Mouse (Mus musculus): Measurements from ENCODE around the gene 1700022I11Rik.

The 1700022I11Rik gene

DNA sequence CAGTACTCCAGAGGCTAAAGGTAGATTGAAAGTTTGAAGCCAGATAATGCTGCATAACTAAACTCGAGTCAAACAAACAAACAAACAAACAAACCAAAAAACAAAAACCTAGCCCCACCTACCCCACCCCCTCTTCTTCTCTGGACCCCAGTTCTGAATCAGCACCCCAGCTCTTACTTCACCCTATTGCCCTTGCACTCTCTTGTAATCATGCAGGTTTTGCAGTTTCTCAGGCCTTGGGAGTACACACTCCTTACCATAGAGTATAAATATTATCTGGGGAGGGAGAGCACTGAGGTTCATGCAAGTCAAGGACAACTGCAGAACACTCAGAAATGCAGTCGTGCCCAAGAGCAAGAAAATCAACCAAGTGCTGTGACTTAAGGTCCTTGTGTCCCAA is 31.9 kb downstream of the 1700022I11Rik start:
- DNase-seq (ENCODE audit: low spot score): no peak

DNA sequence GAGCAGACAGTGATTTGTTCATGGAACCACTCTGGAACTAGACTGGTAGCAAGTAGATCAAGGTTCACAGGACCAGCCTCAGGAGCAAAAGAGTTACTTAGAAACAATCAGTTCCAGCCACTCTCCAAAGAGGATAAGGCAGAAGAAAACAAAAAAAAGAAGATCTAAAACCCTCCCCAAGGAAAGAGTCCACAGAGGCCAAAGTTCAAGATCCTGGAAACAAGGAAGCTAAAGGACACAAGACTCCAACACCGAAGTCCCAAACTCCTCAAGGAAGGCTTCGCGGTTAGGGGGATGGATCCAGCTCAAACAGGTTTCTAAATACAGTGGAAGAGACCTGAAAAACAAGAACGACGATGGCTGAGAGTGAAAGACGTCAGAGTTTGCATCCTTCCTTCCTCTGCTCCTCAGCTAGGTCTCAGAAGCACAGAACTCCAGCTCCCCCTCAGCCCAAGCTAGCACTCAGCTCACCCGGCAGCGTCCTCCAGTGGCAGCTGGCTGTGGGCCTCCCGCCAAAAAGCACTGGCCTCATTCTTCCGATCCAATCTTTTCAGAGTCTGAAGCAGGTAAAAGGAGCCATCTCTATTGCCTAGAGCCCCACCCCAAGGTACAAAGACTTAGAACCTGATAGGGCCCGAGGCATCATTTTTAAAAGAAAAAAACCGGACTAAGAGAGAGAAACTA is 33.5 kb downstream of the 1700022I11Rik start:
- DNase-seq (ENCODE audit: low spot score): no peak

DNA sequence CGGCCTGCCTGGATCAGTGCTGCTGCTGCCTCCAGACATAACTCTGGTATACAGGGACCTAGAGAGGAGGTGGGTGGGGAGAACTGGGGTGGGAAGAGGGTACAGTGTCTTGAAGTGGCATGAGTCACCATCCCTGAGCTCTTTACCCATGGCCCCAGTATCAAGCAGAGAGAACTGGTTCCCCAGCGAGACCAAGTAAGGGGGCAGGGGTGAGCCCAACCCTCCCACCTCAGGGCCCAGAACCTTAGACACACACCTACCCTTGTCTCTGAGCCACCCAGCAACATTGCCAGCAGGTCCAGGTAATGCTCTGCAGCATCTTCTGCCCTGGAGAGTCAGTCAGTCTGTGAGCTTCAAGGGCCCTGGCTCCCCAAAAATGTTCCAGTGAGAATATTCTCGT is 35.5 kb downstream of the 1700022I11Rik start:
- no peak for DNase-seq (ENCODE audit: low spot score)

DNA sequence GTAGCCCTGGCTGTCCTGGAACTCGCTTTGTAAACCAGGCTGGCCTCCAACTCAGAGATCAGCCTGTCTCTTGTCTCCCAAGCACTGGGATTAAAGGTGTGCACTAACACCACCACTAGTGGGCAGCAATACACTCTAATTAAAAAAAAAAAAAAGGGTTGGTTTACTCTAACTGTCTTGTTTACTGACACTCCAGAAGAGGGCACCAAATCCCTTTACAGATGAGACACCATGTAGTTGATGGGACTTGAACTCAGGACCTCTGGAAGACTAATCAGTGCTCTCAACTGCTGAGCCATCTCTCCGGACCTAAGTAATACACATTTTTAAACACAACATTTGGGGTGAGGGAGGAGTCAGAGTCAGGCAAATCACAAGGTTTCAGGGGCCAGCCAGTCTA is 36.4 kb downstream of the 1700022I11Rik start:
- DNase-seq (ENCODE audit: low spot score): no peak

DNA sequence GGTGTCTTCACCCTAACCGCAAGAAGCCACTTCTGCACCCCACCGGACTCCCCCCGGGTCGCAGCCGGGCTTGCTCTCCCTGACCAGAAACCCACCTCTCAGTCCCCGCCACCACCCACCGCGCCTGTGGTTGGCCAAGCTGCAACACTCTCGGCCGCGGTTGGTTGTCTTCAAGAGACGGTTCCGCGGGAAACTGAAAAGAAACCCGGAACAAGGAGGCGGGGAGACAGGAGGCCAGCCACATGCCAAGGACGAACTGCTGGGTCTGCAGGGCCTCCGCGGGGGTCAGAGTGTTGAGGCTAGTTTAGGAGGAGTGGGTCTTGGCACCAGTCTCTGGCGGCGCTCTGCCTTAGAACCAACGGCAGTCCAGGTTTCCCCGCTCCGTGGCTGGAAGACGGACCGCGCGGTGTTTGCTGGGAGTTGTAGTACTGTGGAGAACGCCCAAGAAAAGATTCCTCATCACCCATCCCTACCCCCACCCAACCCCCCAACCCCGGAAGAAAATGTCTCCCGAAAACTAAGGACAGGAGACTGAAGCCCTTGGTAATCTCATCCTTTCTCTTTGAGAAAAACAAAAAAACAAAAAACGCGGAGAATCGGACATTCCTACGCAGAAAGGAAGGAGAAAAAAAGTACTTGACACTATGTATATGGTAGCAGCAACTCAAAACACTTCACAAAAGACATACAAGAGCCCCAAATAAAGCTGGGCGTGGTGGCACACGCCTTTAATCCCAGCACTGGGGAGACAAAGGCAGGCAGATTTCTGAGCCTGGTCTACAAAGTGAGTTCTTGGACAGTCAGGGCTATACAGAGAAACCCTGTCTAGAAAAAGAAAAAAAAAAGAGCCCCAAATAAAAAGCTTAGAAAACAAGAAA is 41.0 kb downstream of the 1700022I11Rik start, which contains the start of gene Fancg:
TSS of gene Fancg (minus strand) at position 346 of the 878 bp plus-strand sequence.
- peak; percentile 78 for DNase-seq (ENCODE audit: low spot score)

DNA sequence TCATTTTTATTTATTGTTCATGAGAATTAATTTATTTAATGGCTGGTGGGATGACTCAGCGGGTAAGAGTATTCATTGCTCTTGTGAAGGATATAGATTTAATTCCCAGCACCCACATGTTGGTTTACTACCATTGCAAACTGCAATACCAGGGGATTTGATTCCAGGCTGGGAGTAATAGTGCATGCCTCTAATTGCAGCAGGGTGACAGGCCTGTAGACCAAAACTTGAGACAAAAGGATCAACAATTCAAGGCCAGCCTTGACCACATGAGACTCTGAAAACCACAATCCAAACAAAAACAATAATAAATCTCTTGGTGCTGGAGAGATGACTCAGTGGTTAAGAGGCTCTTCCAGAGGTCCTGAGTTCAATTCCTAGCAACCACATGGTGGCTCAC is 42.7 kb downstream of the 1700022I11Rik start:
- no peak for DNase-seq (ENCODE audit: low spot score)

DNA sequence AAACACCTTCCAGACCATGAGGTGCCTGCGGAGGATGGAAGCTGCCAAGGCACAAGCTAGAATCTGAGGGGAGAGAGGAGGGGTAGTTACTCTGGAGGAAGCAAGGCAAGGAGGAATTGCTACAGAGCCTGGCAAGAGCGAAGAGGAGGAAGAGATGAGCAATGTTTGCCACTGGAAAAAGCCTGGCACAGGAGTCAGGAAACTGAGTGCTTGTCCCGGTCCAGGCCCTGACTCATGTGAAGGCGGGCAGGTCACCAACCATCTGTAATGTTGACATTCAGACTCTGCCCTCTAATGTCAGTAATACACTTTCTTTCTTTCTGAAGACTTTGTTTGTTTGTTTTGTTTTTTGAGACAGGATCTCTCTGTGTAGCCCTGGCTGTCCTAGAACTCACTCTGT is 48.8 kb downstream of the 1700022I11Rik start:
- no peak for DNase-seq (ENCODE audit: low spot score)

DNA sequence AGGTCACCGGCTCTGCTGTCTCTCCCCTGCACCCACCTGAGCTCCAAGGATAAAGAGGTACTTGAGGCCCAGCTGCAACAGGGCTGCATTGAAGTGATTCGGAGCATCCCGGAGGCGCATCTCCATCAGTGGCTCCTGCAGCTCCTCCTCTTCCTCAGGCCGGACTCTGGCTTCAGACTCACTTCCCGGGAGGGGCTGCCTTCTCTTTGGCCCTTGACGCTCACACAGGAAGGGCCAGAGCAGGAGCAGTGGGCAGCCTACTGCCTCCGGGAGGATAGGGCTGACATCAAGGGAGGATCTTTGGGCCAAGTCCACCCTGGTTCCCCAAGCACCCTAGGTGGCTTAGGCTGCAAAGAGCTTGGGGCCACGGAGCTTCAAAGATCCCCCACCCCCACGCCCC is 49.8 kb downstream of the 1700022I11Rik start:
- no peak for DNase-seq (ENCODE audit: low spot score)

DNA sequence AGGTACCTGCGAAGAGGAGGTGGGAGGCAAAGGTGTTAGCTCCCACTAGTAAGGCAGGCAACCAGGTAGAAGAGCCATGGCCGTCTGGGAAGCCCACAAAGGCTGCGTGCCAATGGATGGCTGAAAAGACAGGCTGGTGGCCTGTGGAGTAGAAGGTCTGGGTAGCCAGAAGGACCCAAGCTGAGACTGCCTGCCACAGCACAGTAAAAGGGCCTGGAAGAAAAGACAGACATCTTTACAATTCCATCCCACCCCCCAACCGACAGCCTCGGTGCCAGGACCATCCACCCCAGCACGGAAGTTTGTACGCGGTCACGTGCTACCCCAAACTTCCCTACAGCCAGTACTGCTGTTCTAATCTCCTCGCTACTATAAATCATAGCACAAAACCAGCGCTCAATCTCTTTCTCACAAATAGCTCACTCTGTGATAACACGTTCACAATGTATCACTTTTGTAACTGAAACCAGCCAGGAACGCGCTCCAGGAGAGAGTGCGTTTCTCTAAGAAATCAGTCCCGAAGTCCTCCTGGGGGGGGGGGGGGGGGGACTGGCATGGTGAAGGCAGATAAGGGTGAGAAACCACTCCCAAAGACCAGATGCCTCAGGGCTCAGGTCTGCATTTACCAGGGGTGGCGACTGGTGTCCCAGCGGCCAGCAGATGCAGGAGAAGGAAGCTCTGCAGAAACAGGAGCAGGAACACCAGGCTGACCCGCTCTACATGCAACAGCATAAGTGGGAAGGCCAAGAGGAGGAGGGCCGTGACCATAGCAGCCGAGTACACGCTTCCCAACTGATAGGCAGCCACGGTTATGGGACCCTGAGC is 50.4 kb downstream of the 1700022I11Rik start:
- no peak for DNase-seq (ENCODE audit: low spot score)

DNA sequence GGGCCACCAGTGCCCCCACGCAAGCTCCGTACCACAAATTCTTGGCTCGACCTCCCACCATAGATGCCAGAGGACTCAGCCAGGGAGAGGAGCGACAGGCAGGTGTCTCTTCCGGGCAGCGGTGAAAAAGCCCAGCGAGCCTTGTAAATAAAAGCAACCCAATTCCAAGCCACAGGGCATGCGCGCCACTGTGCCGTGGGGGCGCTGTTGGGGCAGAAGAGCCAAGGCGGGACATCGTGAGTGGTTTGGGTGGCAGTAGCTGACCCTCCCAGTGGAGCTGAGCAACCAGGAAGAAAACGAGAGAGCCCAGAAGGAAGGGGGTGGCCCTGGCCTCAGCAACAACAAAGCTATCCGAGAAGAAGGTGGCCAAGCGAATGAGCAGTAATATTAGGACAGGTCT is 51.5 kb downstream of the 1700022I11Rik start:
- DNase-seq (ENCODE audit: low spot score): no peak

DNA sequence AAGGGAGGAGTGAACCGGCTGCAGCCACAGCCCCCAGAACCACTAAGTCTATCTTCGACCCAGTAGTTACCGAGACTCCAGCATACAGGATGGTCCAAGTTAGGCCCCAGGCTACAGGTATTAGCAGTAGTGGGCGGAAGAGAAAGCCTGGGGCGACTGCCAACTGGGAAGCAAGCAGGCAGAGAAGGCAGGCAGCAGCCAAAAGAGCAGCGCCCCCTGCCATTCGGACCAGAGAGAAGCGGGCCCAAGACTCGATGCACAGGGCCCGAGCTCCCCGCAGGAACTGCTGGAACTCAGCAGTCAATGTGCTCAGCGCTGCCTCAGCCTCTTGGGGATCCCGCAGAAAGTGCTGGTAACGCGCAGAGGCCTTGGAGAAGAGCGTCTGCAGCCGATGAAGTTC is 51.9 kb downstream of the 1700022I11Rik start:
- no peak for DNase-seq (ENCODE audit: low spot score)

DNA sequence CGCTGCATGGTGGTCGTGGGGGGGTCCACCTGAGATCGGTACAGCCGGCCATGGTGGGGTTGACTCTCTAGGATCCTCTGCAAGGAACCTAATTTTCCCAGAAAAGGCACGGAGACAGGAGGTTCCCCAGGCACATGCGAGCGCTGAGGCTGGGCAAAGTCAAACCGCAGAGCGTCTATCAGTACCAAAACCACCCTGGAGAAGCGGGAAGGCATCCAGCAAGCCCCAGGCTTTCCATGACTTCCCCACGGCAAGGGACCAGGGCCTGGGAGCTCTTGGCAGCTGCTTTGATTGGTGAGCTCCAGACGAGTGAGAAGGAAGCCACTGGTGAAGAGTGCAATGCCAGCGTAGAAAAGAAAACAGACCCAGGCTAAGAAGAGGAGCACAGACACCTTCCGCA is 55.3 kb downstream of the 1700022I11Rik start:
- no peak for DNase-seq (ENCODE audit: low spot score)

DNA sequence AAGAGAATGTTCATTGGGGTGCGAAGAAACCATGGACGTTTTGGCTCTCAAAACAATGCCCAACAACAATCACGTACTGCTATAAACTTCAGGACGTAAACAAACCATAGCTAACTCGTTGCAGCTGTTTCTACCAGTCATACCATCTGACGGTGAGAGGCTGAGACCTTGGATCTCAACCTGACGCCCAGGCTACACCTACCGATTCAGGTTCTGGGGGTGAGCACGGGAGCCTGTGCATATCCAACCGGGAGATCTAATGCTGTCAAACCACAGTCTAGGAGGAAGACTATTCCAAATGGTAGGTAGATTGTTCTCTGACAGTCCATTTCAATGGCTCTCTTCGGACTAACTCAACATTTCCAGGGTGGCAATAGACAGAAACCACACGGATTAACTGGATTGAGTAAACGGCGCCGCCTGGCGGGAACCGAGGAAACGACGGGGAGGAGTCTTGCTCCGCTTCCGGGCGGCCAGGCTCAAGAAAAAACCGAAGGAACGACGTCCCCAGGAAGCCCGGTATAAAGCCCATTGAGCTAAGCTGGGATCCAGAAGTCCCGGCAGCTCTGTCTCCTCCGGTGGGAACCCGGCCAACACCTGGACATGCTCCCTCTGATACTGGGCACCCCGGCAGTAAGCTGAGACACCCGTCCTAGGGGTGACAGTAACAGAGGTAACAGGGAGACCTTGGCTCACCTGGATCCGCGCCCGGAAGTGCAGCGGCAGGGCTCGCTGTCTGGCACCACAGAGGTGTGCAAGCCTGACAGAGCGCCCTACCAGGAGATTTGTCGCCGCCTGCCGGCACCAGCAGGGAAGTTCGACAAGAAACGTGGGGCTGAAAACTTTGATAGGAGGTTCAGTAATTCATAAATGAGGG is 55.9 kb downstream of the 1700022I11Rik start, which contains the start of gene Pigo:
TSS of gene Pigo (minus strand) at position 736 of the 877 bp plus-strand sequence.
- peak; percentile 93 for DNase-seq (ENCODE audit: low spot score)

DNA sequence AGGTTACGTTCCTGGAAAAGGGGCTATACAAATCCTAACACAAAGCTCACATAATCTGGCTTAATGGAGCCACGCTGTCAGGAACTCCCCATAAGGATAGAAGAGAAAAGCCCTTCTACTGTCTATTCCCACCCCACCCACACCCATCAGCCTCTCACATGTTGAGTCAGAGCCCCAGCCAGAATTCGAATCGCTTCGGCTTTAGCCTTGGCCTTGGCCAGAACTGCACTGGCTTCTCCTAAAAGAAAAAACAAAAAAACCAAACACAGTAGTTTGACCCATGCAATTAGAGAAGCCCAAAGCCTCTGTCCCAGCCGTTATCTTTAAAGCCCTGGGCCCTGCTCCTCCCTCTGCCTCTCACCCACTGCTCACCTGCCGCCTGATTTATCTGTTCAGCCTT is 59.7 kb downstream of the 1700022I11Rik start:
- DNase-seq (ENCODE audit: low spot score): no peak

DNA sequence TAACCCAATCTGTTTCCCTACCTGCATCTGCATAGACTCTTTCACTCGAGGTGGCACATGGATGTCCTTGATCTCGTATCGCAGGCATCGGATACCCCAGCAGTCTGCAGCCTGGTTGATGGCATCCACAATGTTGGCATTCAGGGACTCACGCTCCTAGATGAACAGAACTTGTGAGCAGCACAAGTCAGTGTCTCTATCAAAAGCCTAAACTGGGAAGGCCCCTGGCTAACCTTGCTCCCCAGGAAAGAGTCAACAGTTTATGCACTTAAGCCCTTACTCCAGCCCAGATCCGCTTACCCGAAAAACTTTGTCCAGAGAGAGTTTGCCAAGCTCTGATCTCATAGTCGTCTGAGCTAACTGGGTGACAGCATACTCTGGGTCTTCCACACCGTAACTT is 60.3 kb downstream of the 1700022I11Rik start:
- no peak for DNase-seq (ENCODE audit: low spot score)

DNA sequence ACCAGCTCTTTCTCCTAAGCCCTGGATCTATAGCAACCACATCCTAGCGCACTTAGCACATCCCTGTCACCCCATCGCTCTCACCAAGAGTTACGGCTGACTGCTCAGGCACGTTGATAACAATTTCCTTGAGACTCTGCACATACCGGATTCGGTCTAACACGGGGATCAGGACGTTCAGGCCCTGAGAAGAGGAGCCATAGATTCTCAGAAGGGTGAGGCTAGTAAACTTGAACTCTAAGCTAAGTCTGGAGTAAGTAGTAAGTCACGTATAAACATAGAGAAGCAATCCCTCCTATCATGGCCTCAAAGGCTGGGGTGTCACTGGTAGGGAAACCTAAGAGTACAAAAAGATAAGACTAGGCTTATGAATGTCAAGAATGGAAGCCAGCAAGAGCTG is 60.9 kb downstream of the 1700022I11Rik start:
- DNase-seq (ENCODE audit: low spot score): no peak

DNA sequence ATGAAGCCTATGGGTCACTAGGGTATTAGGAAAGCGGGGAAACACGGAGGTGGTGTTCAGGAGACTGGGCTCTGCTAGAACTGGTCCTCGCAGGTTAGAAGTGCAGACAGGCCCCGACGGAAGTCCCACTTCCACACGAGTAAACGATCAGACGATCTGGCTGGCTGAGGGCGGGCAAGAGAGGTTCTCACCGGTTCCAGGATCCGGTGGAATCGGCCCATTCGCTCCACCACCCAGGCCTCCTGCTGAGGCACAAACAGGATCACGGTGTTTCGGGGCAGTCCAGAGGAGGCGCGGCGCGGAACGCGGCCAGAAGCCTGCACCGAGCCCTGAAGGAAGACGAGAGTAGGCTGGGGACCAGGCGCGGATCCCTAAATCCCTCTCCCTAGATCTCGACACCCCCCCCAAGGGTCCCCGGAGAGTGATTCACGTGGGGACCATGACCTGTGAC is 61.4 kb downstream of the 1700022I11Rik start:
- DNase-seq (ENCODE audit: low spot score): no peak

DNA sequence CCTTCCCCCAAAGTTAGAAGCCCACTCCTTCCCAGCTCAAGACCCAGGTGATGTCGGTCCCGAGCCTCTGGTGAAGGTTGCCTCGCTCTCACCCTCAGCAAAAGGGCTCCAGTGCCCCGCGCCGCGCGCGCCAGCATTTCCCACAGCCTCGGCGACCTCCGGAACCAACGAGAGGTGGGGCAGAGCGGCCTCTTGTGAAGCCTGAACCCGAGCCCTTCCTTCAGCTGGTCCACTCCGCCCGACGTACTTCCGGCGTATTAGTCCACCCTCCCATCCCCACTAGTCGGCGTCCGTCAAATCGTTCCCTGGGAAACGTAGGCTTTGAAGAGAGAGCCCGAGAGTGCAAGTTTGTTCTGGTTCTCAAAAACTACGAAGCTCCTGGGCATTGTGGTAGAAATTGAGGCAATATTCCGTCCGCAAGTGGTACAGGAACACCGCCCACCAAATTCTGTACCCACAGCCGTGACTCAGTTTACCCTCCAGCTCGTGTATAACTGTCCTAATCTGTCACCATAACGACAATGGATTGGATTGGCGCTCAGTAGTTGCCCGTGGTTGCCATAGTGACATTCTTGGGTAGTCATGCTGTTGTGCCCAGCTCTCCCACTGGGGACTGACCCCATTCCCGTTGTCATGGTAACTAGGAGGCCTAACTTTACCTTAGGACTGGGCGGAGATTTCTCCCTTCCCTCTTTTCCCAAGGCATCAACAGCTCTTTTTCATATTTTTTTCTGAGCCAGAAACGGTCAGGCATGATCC is 62.0 kb downstream of the 1700022I11Rik start, which contains the start of gene Stoml2:
TSS of gene Stoml2 (minus strand) at position 474 of the 759 bp plus-strand sequence.
- peak; percentile 82 for DNase-seq (ENCODE audit: low spot score)

DNA sequence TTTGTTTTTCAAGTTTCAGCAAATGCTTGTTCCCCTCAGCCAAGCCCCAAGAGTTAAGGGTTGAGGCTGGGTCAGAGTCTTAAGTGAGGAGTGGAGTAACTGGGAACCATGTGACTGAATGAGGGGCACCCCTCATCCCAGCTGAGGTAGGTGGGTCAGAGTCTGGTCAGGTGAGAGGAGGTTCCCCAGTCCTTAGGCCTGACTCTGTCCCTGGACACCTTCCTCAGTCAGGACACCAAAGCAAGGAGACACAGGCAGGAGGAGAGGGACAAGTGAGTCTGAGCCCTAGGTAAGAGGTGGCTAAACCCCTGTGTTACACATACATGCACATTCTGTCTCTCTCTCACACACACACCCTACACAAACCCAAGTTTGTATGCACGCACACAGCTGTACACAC is 63.1 kb downstream of the 1700022I11Rik start:
- DNase-seq (ENCODE audit: low spot score): no peak

Data from urinary bladder, postnatal 25 days (tissue).